Mouse (Mus musculus) macrophage (primary cell): ENCODE data around the gene Anks1b. TPM values are rescaled to one million over a fixed set of nuclear protein-coding genes. Genes with fewer than 3 reads are reported as not detected.

Source experiments
- H3K27ac ChIP-seq: fragments of 350-480 bp; formaldehyde crosslinking; 2 replicates; pipeline ENCODE4 v1.9.0; 2021
- H3K36me3 ChIP-seq: fragments of 350-480 bp; formaldehyde crosslinking; 2 replicates; pipeline ENCODE4 v1.9.0; 2021; ENCODE audit errors: inconsistent target
- H3K4me3 ChIP-seq: fragments of 350-480 bp; formaldehyde crosslinking; 2 replicates; pipeline ENCODE4 v1.9.0; 2021; ENCODE audit errors: inconsistent target
- H3K79me2 ChIP-seq: fragments of 350-480 bp; formaldehyde crosslinking; 2 replicates; pipeline ENCODE4 v1.9.0; 2021; ENCODE audit errors: inconsistent target
- WGBS: methylation state at CpG from one replicate; pipeline ENCODE4 v1.1.7; 2026; ENCODE audit warnings: inconsistent platforms; ENCODE audit not compliant: missing documents; 5-methylcytosine and 5-hydroxymethylcytosine counted together
- polyA plus RNA-seq: library from polyadenylated mRNA; stranded (reverse); fragments of 250-400 nt; gene quantifications from 3 replicates; pipeline ENCODE4 v1.2.4, GENCODE M21; 2018; ENCODE audit warnings: inconsistent platforms

Gene Anks1b
- polyA plus RNA-seq, 1 experiment from 2014 or later: not detected

DNA sequence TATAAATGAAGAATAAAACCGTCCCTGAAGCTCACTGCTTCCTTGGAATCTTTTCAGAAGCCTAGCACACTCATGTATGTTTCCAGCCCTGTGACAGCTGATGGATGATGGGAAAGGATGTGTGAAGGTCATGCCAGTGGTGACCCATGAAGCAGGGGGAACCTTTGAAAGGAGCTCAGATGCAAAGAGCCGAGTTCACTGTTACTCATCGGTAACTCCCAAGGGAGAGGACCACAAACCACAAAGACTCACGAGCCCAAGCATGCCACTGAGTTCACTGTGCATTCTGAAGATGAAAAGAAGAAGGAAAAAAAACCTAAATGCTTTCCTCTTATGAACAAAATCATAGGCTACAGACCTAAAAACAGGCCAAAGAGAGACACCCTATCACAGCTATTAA lies 859.5 kb downstream of the Anks1b start:
- Histone ChIP-seq H3K79me2 (no peaks in the 10 kb centered on the region), H3K4me3 (no peak overlapping the region), H3K36me3 (no peaks in the 10 kb centered on the region), H3K27ac (no peak overlapping the region)
- 37% methylated on average over 4 of the region's 4 CpGs for WGBS

DNA sequence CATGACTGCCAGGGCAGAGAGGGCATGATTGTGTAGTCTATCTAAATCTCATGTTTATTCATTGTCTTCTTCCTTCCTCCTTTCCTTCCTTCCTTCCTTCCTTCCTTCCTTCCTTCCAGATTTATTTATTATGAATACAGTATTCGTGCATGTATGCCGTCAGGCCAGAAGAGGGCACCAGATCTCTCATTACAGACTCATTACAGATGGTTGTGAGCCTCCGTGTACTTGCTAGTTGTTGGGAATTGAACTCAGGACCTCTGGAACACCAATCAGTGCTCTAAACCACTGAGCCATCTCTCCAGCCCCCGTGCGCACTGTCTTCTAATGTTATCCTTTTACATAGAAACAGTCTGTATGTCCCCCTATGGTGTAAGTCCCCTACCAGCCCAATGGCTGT lies 860.3 kb downstream of the Anks1b start:
- Histone ChIP-seq H3K79me2 (no peaks in the 10 kb centered on the region), H3K27ac (no peak overlapping the region), H3K36me3 (no peaks in the 10 kb centered on the region), H3K4me3 (no peak overlapping the region)
- WGBS: 25% methylated on average over 5 of the region's 5 CpGs

DNA sequence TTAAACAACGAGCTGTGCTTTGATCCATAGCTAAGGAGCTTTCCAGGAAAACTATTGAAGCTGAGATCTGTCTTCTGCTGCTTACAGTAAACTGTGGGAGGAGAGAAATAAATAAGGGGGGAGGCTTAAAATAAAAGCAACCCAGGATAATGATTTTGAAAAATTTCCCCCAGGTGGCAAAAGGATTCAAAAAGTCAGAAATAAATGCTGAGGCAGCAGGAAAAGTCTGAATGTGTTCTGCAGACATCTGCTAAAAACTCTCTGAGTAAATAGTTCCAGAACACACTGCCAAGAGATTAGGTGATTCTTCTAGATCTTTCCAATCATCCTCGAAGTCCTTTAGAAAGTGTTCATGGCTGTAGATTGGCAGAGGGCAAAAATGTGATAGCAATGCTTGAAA lies 865.2 kb downstream of the Anks1b start:
- H3K36me3 ChIP-seq: no peaks in the 10 kb centered on the region
- H3K4me3 ChIP-seq: no peak overlapping the region
- WGBS: 75% methylated on average over 2 of the region's 2 CpGs
- no peaks in the 10 kb centered on the region for H3K79me2 ChIP-seq
- H3K27ac ChIP-seq: no peak overlapping the region

DNA sequence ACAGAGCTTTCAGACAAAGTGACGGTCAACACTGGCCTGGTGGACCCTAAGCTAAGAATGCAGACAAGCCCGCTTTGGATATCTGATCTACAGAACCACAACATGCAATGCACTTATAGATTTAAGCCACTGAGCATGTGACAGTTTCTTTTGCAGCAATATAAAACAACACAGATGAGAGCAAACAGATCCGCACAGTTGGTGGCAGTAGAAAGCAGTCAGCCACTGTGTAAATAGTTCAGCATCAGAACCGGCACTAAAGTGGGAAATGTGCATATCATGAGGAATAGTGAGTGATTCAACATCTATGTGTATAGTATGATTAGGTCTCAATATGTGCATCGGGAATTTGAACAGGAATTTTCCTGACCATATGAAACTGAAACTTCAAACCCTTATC lies 867.6 kb downstream of the Anks1b start:
- Histone ChIP-seq H3K36me3 (no peaks in the 10 kb centered on the region), H3K79me2 (no peaks in the 10 kb centered on the region), H3K27ac (no peak overlapping the region), H3K4me3 (no peak overlapping the region)
- 92% methylated on average over 5 of the region's 5 CpGs for WGBS

DNA sequence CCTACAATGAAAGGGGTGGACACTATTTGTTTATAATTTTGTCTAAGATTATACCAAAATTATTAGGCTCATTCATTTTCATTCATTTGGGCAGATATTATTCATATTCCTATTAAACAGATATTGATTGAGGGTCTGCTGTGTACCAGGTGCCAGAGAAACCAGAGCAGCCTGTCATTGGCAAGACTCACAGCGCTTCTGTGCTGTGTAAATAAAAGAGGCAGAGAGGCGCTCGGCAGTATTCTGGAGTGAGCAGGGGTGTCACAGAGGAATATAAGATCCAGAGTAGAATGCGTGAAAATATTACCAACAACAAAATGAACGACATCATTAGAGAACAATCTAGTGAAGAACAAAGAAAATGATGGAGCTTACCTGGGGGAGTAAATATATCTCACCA lies 878.6 kb downstream of the Anks1b start:
- WGBS: 82% methylated on average over 5 of the region's 5 CpGs
- Histone ChIP-seq H3K27ac (no peak overlapping the region), H3K4me3 (no peak overlapping the region), H3K36me3 (no peaks in the 10 kb centered on the region), H3K79me2 (no peaks in the 10 kb centered on the region)

DNA sequence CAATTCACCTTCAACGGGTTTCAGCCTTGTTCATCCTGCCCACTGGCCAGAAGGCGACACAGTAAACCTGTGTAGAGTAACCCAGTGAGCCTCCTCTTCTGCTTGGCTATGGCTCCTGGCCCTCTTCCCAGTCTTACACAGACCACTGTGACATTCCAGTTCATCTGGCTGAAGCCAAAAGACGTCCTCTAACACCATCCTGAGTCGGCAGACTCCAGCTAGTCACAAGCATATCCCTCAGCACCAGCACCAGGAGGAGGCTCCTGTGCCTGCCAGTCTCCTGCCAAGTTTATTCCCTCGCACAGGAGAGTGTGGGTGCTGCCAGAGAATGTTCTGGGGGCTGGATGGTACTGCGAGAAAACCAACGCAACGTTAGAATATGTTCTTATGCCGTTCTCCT lies 879.8 kb downstream of the Anks1b start:
- H3K36me3 ChIP-seq: no peaks in the 10 kb centered on the region
- no peak overlapping the region for H3K4me3 ChIP-seq
- no peak overlapping the region for H3K27ac ChIP-seq
- WGBS: 83% methylated on average over 9 of the region's 9 CpGs
- H3K79me2 ChIP-seq: no peaks in the 10 kb centered on the region

DNA sequence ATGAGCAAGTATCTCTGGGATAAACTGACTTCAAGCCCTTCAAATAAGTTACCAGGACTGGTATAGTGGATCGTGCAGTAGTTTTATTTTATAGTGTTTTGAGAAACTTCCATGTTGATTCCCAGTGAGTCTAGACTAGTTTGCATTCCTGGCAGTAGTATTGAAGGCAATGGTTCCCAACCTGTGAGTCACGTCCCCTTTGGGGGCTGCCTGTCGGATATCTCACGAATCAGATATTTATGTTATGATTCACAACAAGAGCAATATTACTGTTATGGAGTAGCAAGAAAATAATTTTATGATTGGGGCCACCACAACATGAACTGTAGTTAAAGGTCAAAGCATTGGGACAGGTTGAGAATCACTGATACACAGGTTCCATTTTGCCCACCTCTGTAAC lies 884.5 kb downstream of the Anks1b start:
- Histone ChIP-seq H3K79me2 (no peaks in the 10 kb centered on the region), H3K4me3 (no peak overlapping the region), H3K36me3 (no peaks in the 10 kb centered on the region), H3K27ac (no peak overlapping the region)
- WGBS: 88% methylated on average over 3 of the region's 4 CpGs

DNA sequence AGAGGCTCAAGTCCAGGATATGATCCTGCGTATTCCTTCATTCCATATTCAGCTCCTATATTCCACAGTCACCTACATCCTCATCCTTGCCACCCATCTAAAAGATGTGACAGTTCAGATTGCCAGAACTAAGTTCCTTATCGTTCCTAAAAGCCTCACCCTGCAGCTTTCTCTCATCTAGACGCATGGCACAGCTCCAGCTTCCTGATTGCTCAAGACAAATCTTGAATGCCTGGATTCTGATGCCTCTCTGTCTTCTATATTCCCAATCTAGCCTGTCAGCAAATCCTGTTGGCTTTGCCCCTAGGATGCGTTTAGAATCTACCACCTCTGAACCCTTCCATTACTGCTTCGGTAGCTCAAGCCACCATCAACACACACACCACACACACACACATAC lies 886.6 kb downstream of the Anks1b start:
- WGBS: 86% methylated on average over 5 of the region's 5 CpGs
- no peak overlapping the region for H3K27ac ChIP-seq
- no peak overlapping the region for H3K4me3 ChIP-seq
- H3K36me3 ChIP-seq: no peaks in the 10 kb centered on the region
- H3K79me2 ChIP-seq: no peaks in the 10 kb centered on the region

DNA sequence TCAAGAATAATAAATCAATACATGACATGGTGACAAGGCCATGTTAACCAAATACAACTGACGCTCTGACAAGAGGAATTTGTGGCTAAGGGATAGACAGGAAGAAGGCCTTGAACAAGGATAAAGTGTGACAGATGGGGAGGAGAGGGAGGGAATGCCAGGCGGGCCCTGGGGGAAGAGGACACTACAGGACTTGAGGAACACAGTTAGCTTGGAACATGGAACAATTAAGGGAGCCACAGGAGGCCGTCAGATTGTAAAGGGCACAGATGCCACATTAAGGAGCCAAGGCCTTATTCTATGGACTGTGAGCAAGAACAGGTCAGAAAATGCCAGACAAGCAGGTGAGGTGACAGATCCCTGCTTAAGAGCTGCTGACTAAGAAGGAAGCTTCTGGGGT lies 893.0 kb downstream of the Anks1b start:
- no peaks in the 10 kb centered on the region for H3K79me2 ChIP-seq
- 70% methylated on average over 3 of the region's 3 CpGs for WGBS
- no peak overlapping the region for H3K27ac ChIP-seq
- no peak overlapping the region for H3K4me3 ChIP-seq
- H3K36me3 ChIP-seq: no peaks in the 10 kb centered on the region

DNA sequence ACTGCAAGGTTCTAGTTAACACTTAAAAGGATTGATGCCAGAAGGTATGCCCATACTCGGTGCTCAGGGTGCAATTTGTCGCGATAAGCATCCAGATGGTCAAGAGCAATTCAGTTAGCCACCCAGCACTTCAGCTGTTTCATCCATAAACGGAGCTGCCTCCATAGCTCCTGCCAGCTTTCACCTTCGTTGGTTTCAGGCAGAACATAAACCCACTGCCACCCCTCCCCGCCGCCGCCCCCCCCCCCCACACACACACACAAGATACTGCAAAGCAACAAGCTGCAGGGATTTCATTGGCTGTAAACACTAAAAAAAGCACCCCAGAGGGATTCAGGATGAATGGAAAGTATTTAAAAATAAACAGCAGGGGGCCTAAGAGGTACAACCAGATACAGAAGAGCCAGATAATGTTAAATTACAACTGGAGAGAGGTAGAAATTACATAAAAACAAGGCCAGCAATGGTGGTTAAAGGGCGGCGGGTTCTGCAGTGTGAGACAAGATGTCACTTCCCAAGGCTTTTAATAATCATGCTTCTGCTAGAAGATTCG lies 897.2 kb downstream of the Anks1b start:
- Histone ChIP-seq H3K79me2 (no peaks in the 10 kb centered on the region), H3K27ac (no peak overlapping the region), H3K4me3 (no peak overlapping the region), H3K36me3 (no peaks in the 10 kb centered on the region)
- 37% methylated on average over 11 of the region's 11 CpGs for WGBS

DNA sequence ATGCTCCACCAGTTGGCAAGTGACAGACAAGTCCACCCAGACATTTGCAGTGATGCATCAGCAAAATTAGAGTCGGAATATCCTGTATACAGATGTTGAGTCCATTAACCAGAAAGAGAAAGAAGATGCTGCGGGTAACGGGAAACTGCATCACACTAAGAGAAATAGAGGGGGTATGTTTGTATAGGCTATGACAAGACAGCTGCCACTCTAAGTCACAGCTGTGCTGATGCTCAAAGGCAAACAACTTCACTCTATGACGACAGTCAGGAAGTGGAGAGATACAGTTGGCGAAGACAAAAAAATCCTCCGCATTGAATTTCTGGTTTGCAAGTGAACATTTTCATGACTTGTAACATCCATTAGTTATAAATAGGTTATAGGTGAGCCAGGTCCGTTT lies 897.7 kb downstream of the Anks1b start:
- WGBS: 48% methylated on average over 7 of the region's 7 CpGs
- Histone ChIP-seq H3K36me3 (no peaks in the 10 kb centered on the region), H3K79me2 (no peaks in the 10 kb centered on the region), H3K27ac (no peak overlapping the region), H3K4me3 (no peak overlapping the region)

DNA sequence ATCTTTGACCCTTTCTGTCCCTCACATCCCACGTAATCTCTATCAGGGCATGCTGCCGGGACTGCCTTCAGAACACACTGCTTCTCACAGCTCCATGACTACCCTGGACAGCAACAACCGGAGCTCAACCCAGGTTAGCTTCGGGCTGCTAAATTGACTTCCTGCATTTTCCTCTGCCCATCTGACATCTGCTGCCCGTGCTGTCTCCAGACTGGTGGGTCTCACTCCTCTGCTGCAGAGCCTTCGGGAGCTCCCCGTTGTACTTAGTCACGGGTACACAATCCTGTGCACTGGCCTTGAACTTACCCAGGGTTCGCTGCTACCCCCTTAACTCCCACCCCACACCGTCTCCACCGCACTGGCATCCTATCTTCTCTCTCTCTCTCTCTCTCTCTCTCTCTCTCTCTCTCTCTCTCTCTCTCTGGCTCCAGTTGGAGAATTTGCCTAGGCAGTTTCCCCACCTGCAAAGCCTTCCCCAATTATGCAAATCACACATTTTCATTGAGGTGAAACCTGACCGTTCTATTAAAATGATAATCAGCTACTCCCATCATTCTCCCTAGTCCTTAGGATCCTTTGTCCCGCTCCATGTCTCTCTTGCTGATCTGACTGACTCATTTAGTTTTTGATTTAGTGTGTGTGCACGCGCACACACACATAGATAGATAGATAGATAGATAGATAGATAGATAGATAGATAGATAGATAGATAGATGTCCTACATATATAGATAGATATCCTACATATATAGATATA lies 898.3 kb downstream of the Anks1b start:
- no peaks in the 10 kb centered on the region for H3K36me3 ChIP-seq
- no peaks in the 10 kb centered on the region for H3K79me2 ChIP-seq
- WGBS: 15% methylated on average over 15 of the region's 15 CpGs
- no peak overlapping the region for H3K4me3 ChIP-seq
- H3K27ac ChIP-seq: no peak overlapping the region

DNA sequence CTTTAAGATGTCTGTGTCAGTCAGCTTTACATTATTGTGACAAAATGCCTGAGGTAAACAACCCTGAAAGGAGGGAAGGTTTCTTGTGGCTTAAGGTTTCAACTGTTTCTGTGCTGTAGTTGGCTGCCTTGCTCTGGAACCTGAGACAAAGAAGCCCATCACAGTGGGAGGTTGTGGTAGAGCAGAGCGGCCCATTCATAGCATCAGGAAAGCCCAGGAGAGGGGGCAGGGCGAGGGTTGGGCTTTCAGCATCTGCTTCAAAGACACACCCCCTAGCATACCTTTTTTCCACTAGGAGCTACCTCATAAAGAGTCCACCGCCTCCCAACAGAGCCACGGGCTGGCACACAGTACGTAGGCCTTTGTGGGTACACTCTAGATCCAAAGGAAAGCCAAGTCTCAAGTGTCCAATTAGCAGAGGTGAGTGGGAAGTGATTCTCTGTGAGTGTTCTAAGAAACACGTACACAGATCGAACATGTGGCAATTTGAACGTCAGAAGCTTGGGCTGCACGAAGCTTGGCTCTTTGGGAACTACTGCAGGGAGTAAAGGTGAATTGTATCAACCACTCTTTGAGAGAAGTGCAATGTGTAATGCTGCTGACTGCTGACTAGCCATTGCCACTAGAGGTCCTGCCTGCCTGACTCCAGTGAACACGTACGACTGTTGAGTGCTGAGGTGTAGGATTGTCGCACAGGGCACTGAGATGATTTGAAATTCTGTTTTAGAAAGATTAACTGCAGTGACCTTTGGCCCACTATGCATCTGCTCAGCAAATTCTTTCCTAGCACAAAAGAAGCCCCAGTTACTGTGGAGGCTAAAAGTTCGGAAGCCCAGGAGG lies 906.5 kb downstream of the Anks1b start:
- Histone ChIP-seq H3K4me3 (no peak overlapping the region), H3K79me2 (no peaks in the 10 kb centered on the region), H3K36me3 (no peaks in the 10 kb centered on the region), H3K27ac (no peak overlapping the region)
- 73% methylated on average over 13 of the region's 13 CpGs for WGBS

DNA sequence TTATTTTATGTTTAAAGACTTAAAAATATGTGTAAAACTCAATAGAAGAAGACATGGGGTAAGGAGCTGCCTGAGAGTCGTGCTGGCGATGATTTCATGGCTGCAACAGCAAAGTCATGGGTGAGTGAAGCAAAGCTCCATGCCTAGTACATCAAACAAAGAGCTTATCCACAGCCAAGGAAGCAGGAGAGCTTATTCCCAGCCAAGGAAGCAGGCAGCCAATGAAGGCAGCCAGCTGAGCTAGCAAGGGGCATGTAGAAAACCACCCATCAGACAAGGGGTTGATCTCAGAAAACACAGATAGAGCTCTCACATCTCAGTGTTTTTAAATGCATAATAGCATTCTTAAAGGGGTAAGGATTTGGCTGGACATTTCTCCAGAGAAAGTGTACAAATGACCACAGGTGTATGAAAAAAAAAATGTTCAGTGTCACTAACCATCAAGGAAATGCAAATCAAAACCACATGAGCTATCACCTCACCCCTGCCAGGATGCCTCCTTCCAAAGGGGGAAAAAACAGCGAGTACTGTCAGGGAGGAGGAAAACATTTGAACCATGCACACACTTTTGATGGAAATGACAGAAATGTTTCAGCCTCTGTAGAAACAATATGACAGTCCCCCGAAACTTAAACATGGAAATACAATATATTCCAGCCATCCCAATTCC lies 911.8 kb downstream of the Anks1b start:
- 68% methylated on average over 4 of the region's 4 CpGs for WGBS
- no peaks in the 10 kb centered on the region for H3K79me2 ChIP-seq
- H3K27ac ChIP-seq: no peak overlapping the region
- H3K36me3 ChIP-seq: no peaks in the 10 kb centered on the region
- no peak overlapping the region for H3K4me3 ChIP-seq

DNA sequence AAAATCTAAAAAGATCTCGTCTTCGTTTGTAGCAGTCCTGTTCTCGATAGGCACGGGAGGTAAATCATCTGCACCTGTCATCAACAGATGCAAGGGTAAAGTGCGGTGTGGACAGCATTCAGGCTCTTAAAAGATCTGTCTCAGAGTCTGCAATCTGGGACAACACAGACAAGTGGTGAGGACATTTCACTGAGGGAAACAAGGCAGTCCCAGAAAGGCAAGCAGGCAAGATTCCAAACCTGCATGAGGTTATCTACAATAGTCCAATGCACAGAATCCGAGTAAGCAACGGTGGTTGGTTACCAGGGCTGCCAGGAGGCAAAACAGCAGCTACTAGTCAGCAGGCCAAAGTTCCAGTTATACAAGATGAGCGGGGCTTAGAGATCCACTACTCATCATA lies 912.4 kb downstream of the Anks1b start:
- Histone ChIP-seq H3K79me2 (no peaks in the 10 kb centered on the region), H3K4me3 (no peak overlapping the region), H3K27ac (no peak overlapping the region), H3K36me3 (no peaks in the 10 kb centered on the region)
- 94% methylated on average over 8 of the region's 8 CpGs for WGBS
